Mouse (Mus musculus) kidney, embryonic 14.5 days (tissue): Measurements from ENCODE around the gene Tlr5. TPM values are rescaled to one million over a fixed set of nuclear protein-coding genes. Genes with fewer than 3 reads are reported as not detected.

Experiments
- ATAC-seq: fragments of 200-750 bp; cut with Nextera tagmentation; 2 replicates; pipeline ENCODE4 v1.8.0; 2017; ENCODE audit warnings: moderate number of reproducible peaks, mild to moderate bottlenecking, moderate TSS enrichment, moderate library complexity; ENCODE audit not compliant: low FRiP score, low TSS enrichment
- H3K27ac ChIP-seq: fragments of 300-500 bp; sonication (generic); 2 replicates; pipeline ENCODE4 v1.5.1; 2014; ENCODE audit warnings: low read depth, mild to moderate bottlenecking, low read length, moderate library complexity, mixed read lengths
- H3K27me3 ChIP-seq: fragments of 300-500 bp; sonication (generic); 2 replicates; pipeline ENCODE4 v1.6.1; 2014; ENCODE audit warnings: mild to moderate bottlenecking, low read length; ENCODE audit not compliant: control insufficient read depth, insufficient read depth
- H3K36me3 ChIP-seq: fragments of 300-500 bp; sonication (generic); 2 replicates; pipeline ENCODE4 v1.6.1; 2014; ENCODE audit warnings: low read length, mixed read lengths; ENCODE audit not compliant: control insufficient read depth, insufficient read depth
- H3K4me1 ChIP-seq: fragments of 300-500 bp; sonication (generic); 2 replicates; pipeline ENCODE4 v1.6.1; 2014; ENCODE audit warnings: low read length, mixed read lengths; ENCODE audit not compliant: control insufficient read depth, insufficient read depth
- H3K4me2 ChIP-seq: fragments of 300-500 bp; sonication (generic); replicated peaks from 2 replicates; pipeline ENCODE4 v1.6.1; 2014; ENCODE audit warnings: low read depth, mild to moderate bottlenecking, low read length
- H3K4me3 ChIP-seq: fragments of 300-500 bp; sonication (generic); 2 replicates; pipeline ENCODE4 v1.5.1; 2014; ENCODE audit warnings: mild to moderate bottlenecking, low read length
- H3K9ac ChIP-seq: fragments of 300-500 bp; sonication (generic); 2 replicates; pipeline ENCODE4 v1.6.1; 2014; ENCODE audit warnings: low read depth, mild to moderate bottlenecking, low read length, moderate library complexity
- H3K9me3 ChIP-seq: fragments of 300-500 bp; sonication (generic); 2 replicates; pipeline ENCODE4 v1.6.1; 2016; ENCODE audit warnings: low read length; ENCODE audit not compliant: control insufficient read depth
- WGBS: fragments of 180-500 bp; shearing (Covaris S2); extraction: QIAGEN DNeasy Blood & Tissue Kit; methylation state at CpG from one replicate; pipeline ENCODE4 v1.1.7; 2014; 5-methylcytosine and 5-hydroxymethylcytosine counted together
- polyA plus RNA-seq: library from polyadenylated mRNA; unstranded; fragments of >200 nt; fragmentation: Nextera tagmentation; extraction: Ambion mirVana; gene quantifications from 2 replicates; pipeline ENCODE4 v1.2.1, GENCODE M21; 2014

The Tlr5 gene
- polyA plus RNA-seq, 1 experiment from 2014 or later: 1.1 TPM

DNA sequence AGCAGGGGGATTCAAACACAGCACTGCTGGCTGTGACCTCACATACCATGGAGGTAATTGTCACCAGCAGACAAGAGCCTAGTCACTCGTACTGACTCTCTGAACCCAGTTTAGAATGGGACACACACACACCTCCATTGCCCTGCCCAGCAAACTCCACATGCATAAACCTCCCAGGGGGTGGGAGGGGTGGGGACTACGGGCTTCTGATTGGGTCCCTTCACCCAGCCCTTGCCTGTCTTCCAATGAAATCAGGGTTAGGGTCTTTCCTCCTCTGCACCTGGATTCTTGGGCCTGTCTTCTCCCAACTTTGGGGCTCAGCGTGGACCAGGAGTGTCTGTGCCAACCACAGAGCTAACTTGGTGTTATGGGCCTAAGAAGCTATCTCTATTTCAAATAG lies 4.2 kb downstream of the Tlr5 start:
- 0 out of 2 replicates have a peak overlapping the region, but pooled peaks have one; percentile 7 for H3K27ac ChIP-seq
- ATAC-seq: no peak
- H3K4me2 ChIP-seq: peak overlapping the region; percentile 78
- H3K9me3 ChIP-seq: no peaks in the 10 kb centered on the region
- H3K36me3 ChIP-seq: no peaks in the 10 kb centered on the region
- WGBS: 47% methylated on average over 3 of the region's 3 CpGs
- no peaks in the 10 kb centered on the region; the same call in 1 of the 2 replicates for H3K27me3 ChIP-seq
- 0 out of 2 replicates have a peak overlapping the region, but pooled peaks have one; percentile 12 for H3K9ac ChIP-seq
- H3K4me3 ChIP-seq: peak overlapping the region; percentile 43; the same call in 1 of the 2 replicates
- peaks cover 22% of the 10 kb centered on the region for H3K4me1 ChIP-seq

DNA sequence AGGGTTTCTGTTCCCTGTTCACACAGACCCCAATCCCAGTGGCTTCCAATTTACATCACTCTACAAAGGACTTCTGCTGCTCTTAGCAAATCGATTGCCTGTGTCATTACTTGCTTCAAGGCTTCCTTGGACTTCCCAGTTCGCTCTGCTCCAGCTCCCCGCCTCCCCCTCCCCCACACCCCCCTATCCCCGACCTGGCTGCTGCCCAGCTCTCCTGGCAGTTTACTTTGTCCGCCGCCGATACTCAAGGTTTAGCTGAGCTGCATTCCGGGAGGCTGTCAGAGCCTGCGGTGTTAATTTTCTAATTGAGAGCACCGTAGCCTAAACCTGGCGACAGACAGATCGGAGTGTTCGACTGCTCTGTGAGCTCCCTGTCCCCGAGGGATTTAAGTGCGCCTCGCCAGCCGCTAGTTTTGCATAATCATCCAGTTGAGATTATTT lies 4.7 kb downstream of the Tlr5 start:
- peak overlapping the region; percentile 43 for H3K4me3 ChIP-seq
- WGBS: under 1% methylated on average over 17 of the region's 17 CpGs
- no peaks in the 10 kb centered on the region for H3K9me3 ChIP-seq
- peaks cover 19% of the 10 kb centered on the region for H3K4me1 ChIP-seq
- peak overlapping the region; percentile 28; the same call in 1 of the 2 replicates for H3K9ac ChIP-seq
- H3K27ac ChIP-seq: 0 out of 2 replicates have a peak overlapping the region, but pooled peaks have one; percentile 7
- no peaks in the 10 kb centered on the region; the same call in 1 of the 2 replicates for H3K27me3 ChIP-seq
- H3K4me2 ChIP-seq: peak overlapping the region; percentile 78
- H3K36me3 ChIP-seq: no peaks in the 10 kb centered on the region
- 0 out of 2 replicates have a peak, but pooled peaks have one; percentile 17 for ATAC-seq

DNA sequence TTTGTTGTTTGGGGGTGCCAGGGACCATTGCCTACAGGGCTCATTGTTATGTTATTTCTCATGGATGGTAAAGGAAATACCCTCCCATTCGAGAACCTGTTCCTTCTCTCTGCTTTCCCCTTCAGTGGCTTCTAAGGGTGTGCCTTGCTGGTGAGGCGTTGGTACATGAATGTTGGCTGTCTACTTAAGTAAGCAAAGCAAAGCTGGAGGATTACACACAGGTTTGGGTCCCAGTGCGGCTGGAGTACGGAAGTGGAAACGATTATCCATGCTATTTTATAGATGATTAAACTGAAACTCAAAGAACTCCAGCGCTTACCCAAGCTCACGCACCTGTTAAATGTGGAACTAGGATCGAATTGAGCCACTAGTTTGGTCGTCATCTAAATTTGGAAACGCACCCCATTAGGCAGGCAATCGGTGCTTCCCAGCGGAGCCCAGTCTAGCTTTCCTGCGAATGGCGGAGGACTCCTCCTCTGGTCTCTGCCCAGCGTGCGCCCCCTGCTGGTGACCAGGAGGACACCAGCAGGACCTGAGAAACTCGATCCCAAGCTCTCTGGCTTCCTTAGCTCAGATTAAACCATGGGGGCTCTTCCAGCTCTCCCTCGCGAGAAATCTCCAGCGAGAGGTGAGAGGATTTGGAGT lies 5.3 kb downstream of the Tlr5 start:
- no peak overlapping the region; the same call in 1 of the 2 replicates for H3K27ac ChIP-seq
- under 1% methylated on average over 20 of the region's 20 CpGs for WGBS
- H3K36me3 ChIP-seq: no peaks in the 10 kb centered on the region
- ATAC-seq: peak; percentile 74
- no peaks in the 10 kb centered on the region for H3K9me3 ChIP-seq
- peak overlapping the region; percentile 43 for H3K4me3 ChIP-seq
- peak overlapping the region; percentile 28 for H3K9ac ChIP-seq
- H3K4me2 ChIP-seq: peak overlapping the region; percentile 78
- peaks cover 17% of the 10 kb centered on the region for H3K4me1 ChIP-seq
- no peaks in the 10 kb centered on the region; the same call in 1 of the 2 replicates for H3K27me3 ChIP-seq

DNA sequence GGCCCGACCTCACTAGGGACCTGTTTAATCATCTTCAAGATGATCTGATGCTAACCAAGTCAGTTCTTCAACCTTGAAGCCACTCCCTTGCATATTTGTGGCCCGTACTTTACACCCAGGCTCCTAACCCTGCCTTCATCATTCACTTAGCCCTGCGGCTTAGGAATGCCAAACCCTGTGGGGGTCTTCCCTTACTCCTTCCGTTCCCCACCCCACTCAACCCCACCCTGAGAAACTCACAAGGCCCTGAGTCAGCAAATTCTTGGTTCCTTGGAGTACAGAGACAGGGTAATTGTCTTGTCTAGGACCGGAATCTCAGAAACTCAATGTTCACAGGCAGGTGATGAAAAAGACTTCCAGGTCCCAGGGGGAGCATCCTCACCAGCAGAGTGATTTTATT lies 6.5 kb downstream of the Tlr5 start:
- Histone ChIP-seq H3K4me3 (no peak overlapping the region), H3K4me2 (no peak overlapping the region), H3K9ac (no peak overlapping the region), H3K9me3 (no peaks in the 10 kb centered on the region), H3K27ac (no peak overlapping the region), H3K36me3 (no peaks in the 10 kb centered on the region), H3K27me3 (no peaks in the 10 kb centered on the region), H3K4me1 (peaks cover 17% of the 10 kb centered on the region)
- ATAC-seq: no peak
- 68% methylated on average over 5 of the region's 5 CpGs for WGBS

DNA sequence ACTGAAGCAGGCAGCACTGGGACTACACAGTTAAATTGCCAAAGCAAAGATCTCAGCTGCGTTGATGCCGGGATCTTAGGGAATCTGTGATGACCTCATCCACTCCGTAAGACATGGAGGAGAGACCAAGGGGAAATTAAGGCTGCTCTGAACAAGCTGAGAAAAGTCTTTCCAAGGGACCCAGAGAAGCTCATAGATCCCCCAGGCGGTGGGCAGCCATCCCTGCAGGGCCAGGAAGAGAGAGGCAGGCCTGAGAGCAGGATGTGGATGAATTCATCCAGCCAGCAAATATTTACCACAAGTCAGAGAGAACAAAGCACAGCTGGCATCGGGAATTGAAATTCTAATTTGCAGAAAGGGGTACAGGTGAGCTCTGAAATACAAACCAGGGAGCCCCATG lies 8.7 kb downstream of the Tlr5 start:
- Histone ChIP-seq H3K4me2 (no peak overlapping the region), H3K4me3 (no peak overlapping the region), H3K9me3 (no peaks in the 10 kb centered on the region), H3K27me3 (no peaks in the 10 kb centered on the region), H3K4me1 (peaks cover 11% of the 10 kb centered on the region), H3K27ac (no peak overlapping the region), H3K36me3 (no peaks in the 10 kb centered on the region), H3K9ac (no peak overlapping the region)
- WGBS: 61% methylated on average over 5 of the region's 5 CpGs
- ATAC-seq: no peak

DNA sequence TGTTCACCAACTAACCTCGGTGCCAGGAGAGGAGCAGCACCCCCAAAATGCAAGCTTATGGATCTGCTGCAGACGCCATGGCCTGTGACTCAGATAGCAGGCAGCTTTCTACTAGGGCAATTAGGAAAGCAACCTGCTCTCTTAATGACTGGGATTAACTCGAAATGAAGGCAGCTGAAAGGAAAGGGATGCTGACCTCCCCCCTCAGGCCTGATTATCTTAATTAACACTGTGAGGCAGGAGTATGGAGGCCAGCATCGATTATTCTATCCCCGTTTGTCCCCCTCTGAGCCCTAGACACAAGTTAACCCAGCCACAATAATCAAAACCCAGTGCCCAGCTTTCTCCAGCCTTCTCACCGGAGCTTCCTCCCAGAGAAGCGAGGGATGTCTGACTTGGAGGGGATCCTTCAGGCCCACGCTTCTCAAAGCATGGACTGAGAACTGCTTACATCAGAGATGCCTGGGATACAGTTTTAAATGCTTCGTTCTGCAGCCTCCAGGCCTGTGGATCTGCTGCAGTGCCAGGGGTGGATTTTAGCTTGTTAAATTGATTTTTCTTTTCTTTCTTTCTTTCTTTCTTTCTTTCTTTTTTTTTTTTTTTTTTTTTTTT lies 10.4 kb downstream of the Tlr5 start:
- WGBS: 65% methylated on average over 9 of the region's 9 CpGs
- no peak overlapping the region for H3K4me2 ChIP-seq
- no peaks in the 10 kb centered on the region for H3K36me3 ChIP-seq
- ATAC-seq: no peak
- no peaks in the 10 kb centered on the region for H3K9me3 ChIP-seq
- no peak overlapping the region for H3K4me3 ChIP-seq
- no peak overlapping the region for H3K9ac ChIP-seq
- no peak overlapping the region for H3K27ac ChIP-seq
- H3K27me3 ChIP-seq: no peaks in the 10 kb centered on the region
- H3K4me1 ChIP-seq: no peaks in the 10 kb centered on the region

DNA sequence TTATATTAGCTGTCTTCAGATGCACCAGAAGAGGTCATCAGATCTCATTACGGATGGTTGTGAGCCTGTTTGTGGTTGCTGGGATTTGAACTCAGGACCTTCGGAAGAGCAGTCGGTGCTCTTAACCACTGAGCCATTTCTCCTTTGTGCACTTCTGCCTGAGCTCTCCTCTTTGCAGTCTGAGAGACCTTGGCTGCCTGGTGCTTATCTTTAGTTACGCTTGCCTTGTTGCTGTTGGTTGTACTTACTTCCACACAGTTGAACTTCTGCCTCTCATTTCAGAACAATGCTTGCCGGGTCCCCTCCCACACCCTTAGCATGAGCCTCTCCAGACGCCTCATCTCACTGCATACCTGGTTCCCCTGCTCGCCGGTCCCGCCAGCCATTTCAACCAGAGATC lies 14.1 kb downstream of the Tlr5 start:
- H3K4me3 ChIP-seq: no peak overlapping the region
- H3K4me1 ChIP-seq: 0 out of 2 replicates have a peak, but pooled peaks cover under 1% of the 10 kb centered on the region
- no peak overlapping the region for H3K27ac ChIP-seq
- 84% methylated on average over 9 of the region's 9 CpGs for WGBS
- no peaks in the 10 kb centered on the region for H3K27me3 ChIP-seq
- H3K4me2 ChIP-seq: no peak overlapping the region
- H3K9me3 ChIP-seq: no peaks in the 10 kb centered on the region
- ATAC-seq: no peak
- H3K9ac ChIP-seq: no peak overlapping the region
- H3K36me3 ChIP-seq: no peaks in the 10 kb centered on the region

DNA sequence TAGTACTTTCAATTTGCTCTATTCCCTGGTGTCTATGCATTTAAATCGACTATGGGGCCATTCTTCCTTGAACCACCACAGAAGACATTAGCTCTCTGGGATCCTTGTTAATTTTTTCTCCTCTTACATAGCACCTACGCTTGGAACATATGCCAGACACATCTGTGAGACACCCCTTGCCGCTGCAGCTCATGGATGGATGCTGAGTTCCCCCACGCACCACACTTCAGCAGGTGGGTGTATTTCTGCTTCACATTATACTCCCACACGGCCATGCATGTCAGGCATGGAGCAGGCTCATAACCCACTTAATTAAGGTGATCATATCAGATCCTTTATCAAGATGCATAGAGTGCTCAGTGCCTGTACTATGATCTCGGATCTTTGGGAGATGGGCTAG lies 17.7 kb downstream of the Tlr5 start:
- H3K36me3 ChIP-seq: no peaks in the 10 kb centered on the region
- H3K9ac ChIP-seq: no peak overlapping the region
- no peak overlapping the region for H3K4me2 ChIP-seq
- WGBS: 85% methylated on average over 6 of the region's 6 CpGs
- H3K4me1 ChIP-seq: 0 out of 2 replicates have a peak, but pooled peaks cover 4% of the 10 kb centered on the region
- H3K27me3 ChIP-seq: no peaks in the 10 kb centered on the region
- no peak for ATAC-seq
- H3K27ac ChIP-seq: no peak overlapping the region
- no peaks in the 10 kb centered on the region for H3K9me3 ChIP-seq
- no peak overlapping the region for H3K4me3 ChIP-seq

DNA sequence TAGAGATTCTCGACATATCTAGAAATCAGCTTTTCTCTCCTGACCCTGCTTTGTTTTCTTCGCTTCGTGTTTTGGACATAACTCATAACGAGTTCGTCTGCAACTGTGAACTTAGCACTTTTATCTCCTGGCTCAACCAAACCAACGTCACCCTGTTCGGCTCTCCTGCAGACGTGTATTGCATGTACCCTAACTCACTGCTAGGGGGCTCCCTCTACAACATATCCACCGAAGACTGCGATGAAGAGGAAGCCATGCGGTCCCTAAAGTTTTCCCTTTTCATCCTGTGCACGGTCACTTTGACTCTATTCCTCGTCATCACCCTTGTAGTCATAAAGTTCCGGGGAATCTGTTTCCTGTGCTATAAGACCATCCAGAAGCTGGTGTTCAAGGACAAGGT lies 20.2 kb downstream of the Tlr5 start:
- Histone ChIP-seq H3K4me1 (0 out of 2 replicates have a peak, but pooled peaks cover 4% of the 10 kb centered on the region), H3K4me2 (no peak overlapping the region), H3K36me3 (no peaks in the 10 kb centered on the region), H3K4me3 (no peak overlapping the region), H3K9me3 (no peaks in the 10 kb centered on the region), H3K9ac (no peak overlapping the region), H3K27me3 (no peaks in the 10 kb centered on the region), H3K27ac (no peak overlapping the region)
- WGBS: 83% methylated on average over 14 of the region's 14 CpGs
- ATAC-seq: no peak
